Mouse (Mus musculus) lung, embryonic 14.5 days (tissue): ENCODE measurements around the gene Smr3a. TPM values are rescaled to one million over a fixed set of nuclear protein-coding genes. Genes with fewer than 3 reads are reported as not detected.

ENCODE experiments used
- ATAC-seq: fragments of 200-750 bp; cut with Nextera tagmentation; 2 replicates; pipeline ENCODE4 v1.8.0; 2017; ENCODE audit warnings: mild to moderate bottlenecking, moderate TSS enrichment, moderate library complexity; ENCODE audit not compliant: insufficient read depth
- DNase-seq: peaks from one replicate; pipeline ENCODE4 v3.0.0-alpha.2; 2015
- H3K27ac ChIP-seq: fragments of 300-500 bp; sonication (generic); 2 replicates; pipeline ENCODE4 v1.5.1; 2014; ENCODE audit warnings: low read depth, mild to moderate bottlenecking, moderate library complexity
- H3K27me3 ChIP-seq: fragments of 300-500 bp; sonication (generic); 2 replicates; pipeline ENCODE4 v1.6.1; 2014; ENCODE audit warnings: low read length, control low read depth; ENCODE audit not compliant: insufficient read depth
- H3K36me3 ChIP-seq: fragments of 300-500 bp; sonication (generic); 2 replicates; pipeline ENCODE4 v1.6.1; 2014; ENCODE audit warnings: control low read depth; ENCODE audit not compliant: insufficient read depth
- H3K4me1 ChIP-seq: fragments of 300-500 bp; sonication (generic); 2 replicates; pipeline ENCODE4 v1.6.1; 2014; ENCODE audit warnings: antibody characterized with exemption, control low read depth; ENCODE audit not compliant: insufficient read depth
- H3K4me2 ChIP-seq: fragments of 300-500 bp; sonication (generic); 2 replicates; pipeline ENCODE4 v1.6.1; 2014; ENCODE audit warnings: mild to moderate bottlenecking
- H3K4me3 ChIP-seq: fragments of 300-500 bp; sonication (generic); 2 replicates; pipeline ENCODE4 v1.5.1; 2014; ENCODE audit warnings: low read depth, low read length
- H3K9ac ChIP-seq: fragments of 300-500 bp; sonication (generic); 2 replicates; pipeline ENCODE4 v1.6.1; 2014
- H3K9me3 ChIP-seq: fragments of 300-500 bp; sonication (generic); 2 replicates; pipeline ENCODE4 v1.6.1; 2016; ENCODE audit warnings: low read depth, low read length, control low read depth
- CTCF ChIP-seq: IDR thresholded peaks from 2 replicates; pipeline ENCODE4 v1.5.1; 2016; ENCODE audit warnings: antibody characterized with exemption, low read depth
- WGBS: fragments of 180-500 bp; shearing (Covaris S2); extraction: QIAGEN DNeasy Blood & Tissue Kit; methylation state at CpG from one replicate; pipeline ENCODE4 v1.1.7; 2014; 5-methylcytosine and 5-hydroxymethylcytosine counted together
- polyA plus RNA-seq: library from polyadenylated mRNA; unstranded; fragments of >200 nt; fragmentation: Nextera tagmentation; extraction: Ambion mirVana; gene quantifications from 2 replicates; pipeline ENCODE4 v1.2.1, GENCODE M21; 2014

Smr3a gene
- polyA plus RNA-seq, result not detected in 2 replicates

- no peak for TF ChIP-seq CTCF
- H3K9me3 ChIP-seq, result no peaks in the 10 kb centered on the region
- H3K36me3 ChIP-seq, result no peaks in the 10 kb centered on the region
- no peak within 1 kb of the TSS for H3K27ac ChIP-seq
- ATAC-seq (no peak), DNase-seq (no peak)
- H3K4me1 ChIP-seq, result no peaks in the 10 kb centered on the region
- H3K27me3 ChIP-seq, result no peaks in the 10 kb centered on the region
- 75% methylated on average over 3 of the region's 3 CpGs for WGBS
- H3K4me2 ChIP-seq, result no peak within 1 kb of the TSS
- H3K9ac ChIP-seq, result no peak within 1 kb of the TSS
- no peak within 1 kb of the TSS for H3K4me3 ChIP-seq
These were observed at the start of gene Smr3a for GRCm38 (mm10) chr5:88002249-88002648. Gene Smr3a (plus strand): TSS chr5:88002549.

- H3K36me3 ChIP-seq, result no peaks in the 10 kb centered on the region
- DNase-seq, result no peak
- no peak within 1 kb of the TSS for H3K27ac ChIP-seq
- no peaks in the 10 kb centered on the region for H3K4me1 ChIP-seq
- no peak for ATAC-seq
- 47% methylated on average over 2 of the region's 2 CpGs for WGBS
- no peak for TF ChIP-seq CTCF
- H3K9ac ChIP-seq, result no peak within 1 kb of the TSS
- H3K9me3 ChIP-seq, result no peaks in the 10 kb centered on the region
- no peaks in the 10 kb centered on the region for H3K27me3 ChIP-seq
- no peak within 1 kb of the TSS for H3K4me2 ChIP-seq
- no peak within 1 kb of the TSS for H3K4me3 ChIP-seq
These were observed 33.1 kb upstream of the Smr3a start, which contains the start of the genes 2310003L06Rik and Gm28434 for GRCm38 (mm10) chr5:87969201-87969600. Gene 2310003L06Rik (plus strand): TSS chr5:87969459. Gene Gm28434 (plus strand): TSS chr5:87969517.

- Histone ChIP-seq H3K9me3 (no peaks in the 10 kb centered on the region), H3K9ac (no peak within 1 kb of the TSS), H3K36me3 (no peaks in the 10 kb centered on the region), H3K4me2 (no peak within 1 kb of the TSS), H3K27ac (no peak within 1 kb of the TSS), H3K27me3 (no peaks in the 10 kb centered on the region), H3K4me3 (no peak within 1 kb of the TSS), H3K4me1 (no peaks in the 10 kb centered on the region)
- TF ChIP-seq CTCF, result no peak
- WGBS, result 83% methylated on average over 3 of the region's 3 CpGs
- no peak for DNase-seq
- ATAC-seq, result no peak
These were observed 23.2 kb upstream of the Smr3a start, which contains the start of gene Cabs1 for GRCm38 (mm10) chr5:87979139-87979538. Gene Cabs1 (plus strand): TSS chr5:87979439.

- H3K4me1 ChIP-seq, result no peaks in the 10 kb centered on the region
- no peaks in the 10 kb centered on the region for H3K27me3 ChIP-seq
- H3K4me3 ChIP-seq, result no peak overlapping the region
- H3K27ac ChIP-seq, result no peak overlapping the region
- no peak for TF ChIP-seq CTCF
- H3K9me3 ChIP-seq, result no peaks in the 10 kb centered on the region
- H3K4me2 ChIP-seq, result no peak overlapping the region
- 51% methylated on average over 3 of the region's 3 CpGs for WGBS
- DNase-seq, result no peak
- no peak for ATAC-seq
- no peak overlapping the region for H3K9ac ChIP-seq
- no peaks in the 10 kb centered on the region for H3K36me3 ChIP-seq
These were observed 19.7 kb upstream of the Smr3a start for GRCm38 (mm10) chr5:87982468-87983214.

GRCm38 (mm10) chr5:88005241-88005640, 2.9 kb downstream of the Smr3a start:
- Histone ChIP-seq H3K27ac (no peak overlapping the region), H3K36me3 (no peaks in the 10 kb centered on the region), H3K4me2 (no peak overlapping the region), H3K4me3 (no peak overlapping the region), H3K4me1 (no peaks in the 10 kb centered on the region), H3K9ac (no peak overlapping the region), H3K9me3 (no peaks in the 10 kb centered on the region), H3K27me3 (no peaks in the 10 kb centered on the region)
- TF ChIP-seq CTCF, result no peak
- ATAC-seq (no peak), DNase-seq (no peak)

Other genes starting within 250 kb of the Smr3a start
- not detected in 2 replicates for gene Csn1s2a, start 228.0 kb upstream of the Smr3a start, polyA plus RNA-seq
- not detected in 2 replicates for gene Csn1s2b, start 194.5 kb upstream of the Smr3a start, polyA plus RNA-seq
- gene Prr27, start 176.9 kb upstream of the Smr3a start, polyA plus RNA-seq, result not detected in 2 replicates
- gene Odam, start 117.5 kb upstream of the Smr3a start, polyA plus RNA-seq, result not detected in 2 replicates
- gene Csn3, start 77.0 kb upstream of the Smr3a start, polyA plus RNA-seq, result not detected in 2 replicates
- not detected in 2 replicates for gene 2310003L06Rik, start 33.1 kb upstream of the Smr3a start, polyA plus RNA-seq
- gene Gm28434, start 33.0 kb upstream of the Smr3a start, polyA plus RNA-seq, result not detected in 2 replicates
- not detected in 2 replicates for gene Cabs1, start 23.1 kb upstream of the Smr3a start, polyA plus RNA-seq
- gene Smr2, start 84.0 kb downstream of the Smr3a start, polyA plus RNA-seq, result not detected in 2 replicates
- not detected in 2 replicates for gene Gm11116, start 109.0 kb downstream of the Smr3a start, polyA plus RNA-seq
- not detected in 2 replicates for gene Gm11115, start 151.6 kb downstream of the Smr3a start, polyA plus RNA-seq